Comparison of ENCODE assay signal across 7 mouse cellular contexts in genomic region chr4:58722772-58723171, GRCm38 (mm10).
A peak's percentile ranks its signal among the peaks of the same experiment; 100 is the strongest.
DNase-seq lines count a peak whose midpoint lies in the region; ATAC-seq and TF ChIP-seq lines count a peak whose summit lies in the region.

No protein-coding gene starts in this region.

- no peak for TF ChIP-seq CTCF in lung, postnatal 0 days (IDR thresholded peaks at IDR 0.05)

- WGBS in midbrain, embryonic 10.5 days = 63% methylated on average over 9 of the region's 9 CpGs
- 70% methylated on average over 9 of the region's 9 CpGs for WGBS in midbrain, embryonic 15.5 days
- 29% methylated on average over 9 of the region's 9 CpGs for WGBS in lung, postnatal 0 days

- H3K4me3 ChIP-seq in midbrain, embryonic 10.5 days = no peak overlapping the region
- H3K4me3 ChIP-seq in midbrain, embryonic 15.5 days = no peak overlapping the region
- no peak overlapping the region for H3K4me3 ChIP-seq in lung, postnatal 0 days (ENCODE audit: low read depth, low read length)

- no peak; the same call in 1 of the 2 replicates for ATAC-seq in midbrain, embryonic 15.5 days (replicated peaks)
- 0 out of 2 replicates have a peak, but pooled peaks have one; percentile 5 for ATAC-seq in lung, postnatal 0 days

- no peak overlapping the region for H3K4me2 ChIP-seq in midbrain, embryonic 15.5 days
- no peak overlapping the region for H3K4me2 ChIP-seq in lung, postnatal 0 days (replicated peaks; ENCODE audit: low read depth, low read length)

- no peak overlapping the region for H3K27ac ChIP-seq in midbrain, embryonic 10.5 days (replicated peaks)
- H3K27ac ChIP-seq in midbrain, embryonic 15.5 days = no peak overlapping the region
- H3K27ac ChIP-seq in lung, postnatal 0 days (ENCODE audit: low read length) = no peak overlapping the region

- H3K9ac ChIP-seq in midbrain, embryonic 15.5 days = no peak overlapping the region
- no peak overlapping the region for H3K9ac ChIP-seq in lung, postnatal 0 days (replicated peaks; ENCODE audit: low read depth)

- H3K9me3 ChIP-seq in midbrain, embryonic 10.5 days (replicated peaks) = no peaks in the 10 kb centered on the region
- no peaks in the 10 kb centered on the region for H3K9me3 ChIP-seq in midbrain, embryonic 15.5 days
- no peaks in the 10 kb centered on the region for H3K9me3 ChIP-seq in lung, postnatal 0 days (ENCODE audit: low read length)

- peak; percentile 34 for DNase-seq in midbrain, embryonic 10.5 days (ENCODE audit: low spot score)
- peak; percentile 74 for DNase-seq in embryo, embryonic 11 days
- DNase-seq in heart, adult 9 months (ENCODE audit: low spot score in 2 of 2) = peak; percentile 24 to 25
- DNase-seq in lung, postnatal 0 days (ENCODE audit: low spot score) = no peak
- DNase-seq in adrenal gland, postnatal 14 days = no peak
- no peak for DNase-seq in spleen, postnatal 14 days (ENCODE audit: low spot score in 2 of 2)

- TF ChIP-seq EP300 in lung, postnatal 0 days (IDR thresholded peaks at IDR 0.05) = no peak

- peaks cover 7% of the 10 kb centered on the region; the same call in 1 of the 2 replicates for H3K4me1 ChIP-seq in midbrain, embryonic 10.5 days
- H3K4me1 ChIP-seq in midbrain, embryonic 15.5 days = no peaks in the 10 kb centered on the region
- no peaks in the 10 kb centered on the region for H3K4me1 ChIP-seq in lung, postnatal 0 days (ENCODE audit: insufficient read depth, low read depth, low read length)

- H3K36me3 ChIP-seq in midbrain, embryonic 10.5 days = no peaks in the 10 kb centered on the region
- no peaks in the 10 kb centered on the region for H3K36me3 ChIP-seq in midbrain, embryonic 15.5 days (replicated peaks)
- no peaks in the 10 kb centered on the region for H3K36me3 ChIP-seq in lung, postnatal 0 days (ENCODE audit: insufficient read depth, low read length)

- no peaks in the 10 kb centered on the region for H3K27me3 ChIP-seq in midbrain, embryonic 10.5 days (ENCODE audit: low read depth, poor library complexity, severe bottlenecking)
- no peaks in the 10 kb centered on the region for H3K27me3 ChIP-seq in midbrain, embryonic 15.5 days (replicated peaks)
- no peaks in the 10 kb centered on the region for H3K27me3 ChIP-seq in lung, postnatal 0 days (replicated peaks; ENCODE audit: insufficient read depth, low read length)

Comparison
In these comparisons a context has a peak if more than half of its experiments do, and no peak if none do; other contexts are left out.
1. DNase-seq: peak in midbrain, embryonic 10.5 days (single experiment), embryo, embryonic 11 days (single experiment) and heart, adult 9 months (2 of 2); none in lung, postnatal 0 days (single experiment), adrenal gland, postnatal 14 days (single experiment) and spleen, postnatal 14 days (0 of 2).